Mouse (Mus musculus) urinary bladder, postnatal 36 days (tissue): Measurements from ENCODE around the gene Aamdc.

ENCODE experiments used
- DNase-seq, 2 experiments: peaks; one replicate each; pipeline ENCODE4 v3.0.0; 2022; ENCODE audit warnings: low spot score in 2 of 2, mixed read lengths in 1 of 2

The Aamdc gene

GRCm38 (mm10) chr7:97514786-97515185, 64.5 kb downstream of the Aamdc start:
- no peak for DNase-seq

GRCm38 (mm10) chr7:97500555-97501209, 78.6 kb downstream of the Aamdc start:
- no peak for DNase-seq
